Mouse (Mus musculus) cerebellum, postnatal 10 days (tissue): ENCODE measurements around the gene Ehf.

Experiments used
- DNase-seq, 2 experiments: peaks; one replicate each; pipeline ENCODE4 v3.0.0; 2021; ENCODE audit warnings: mixed read lengths in 2 of 2

Gene Ehf

DNA sequence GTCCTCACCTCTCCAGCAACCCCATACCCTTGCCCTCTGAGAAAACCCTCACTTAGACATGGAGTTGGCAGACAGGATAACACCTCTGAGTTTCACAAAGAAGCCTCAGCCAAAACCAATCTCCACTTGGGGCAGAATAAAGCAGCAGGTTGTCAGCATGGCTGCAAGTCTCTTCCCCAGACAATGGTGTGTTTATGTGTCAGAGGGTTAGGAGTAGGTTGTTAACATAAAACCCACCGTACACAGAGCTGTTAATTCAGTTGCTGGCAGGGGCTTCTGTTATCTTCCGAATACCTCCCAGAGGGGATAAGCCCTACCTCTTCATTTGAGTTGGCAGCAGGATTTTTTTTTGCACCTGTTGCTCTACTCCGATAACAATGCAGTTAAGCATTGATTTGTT, 9.9 kb downstream of the Ehf start:
- no peak for DNase-seq

DNA sequence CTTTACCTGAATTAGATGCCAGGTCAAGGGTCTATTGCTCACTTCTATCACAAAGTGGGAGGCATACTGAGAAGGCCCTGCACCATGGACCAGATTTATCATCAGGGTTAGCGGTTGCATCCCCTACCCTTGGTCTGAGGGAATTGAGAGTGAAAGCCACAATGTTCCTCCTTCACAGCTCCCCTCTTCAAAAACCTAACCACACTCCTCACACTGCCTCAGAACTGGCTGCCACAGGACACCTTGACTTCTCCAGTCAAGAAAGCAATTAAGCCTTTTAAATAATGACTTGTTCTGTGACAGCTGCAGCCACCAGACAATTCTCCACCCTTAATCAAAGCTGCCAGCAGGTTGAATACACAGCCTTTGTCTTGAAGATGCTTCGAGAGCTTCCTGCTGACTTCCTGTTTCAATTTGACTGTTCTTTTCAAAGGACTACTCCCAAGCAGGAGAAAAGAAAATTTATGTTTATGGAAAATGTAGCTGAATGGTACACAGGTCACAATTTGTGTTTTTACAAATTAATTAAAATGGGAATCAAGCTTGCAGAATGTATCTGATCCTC, 12.3 kb downstream of the Ehf start:
- no peak for DNase-seq

DNA sequence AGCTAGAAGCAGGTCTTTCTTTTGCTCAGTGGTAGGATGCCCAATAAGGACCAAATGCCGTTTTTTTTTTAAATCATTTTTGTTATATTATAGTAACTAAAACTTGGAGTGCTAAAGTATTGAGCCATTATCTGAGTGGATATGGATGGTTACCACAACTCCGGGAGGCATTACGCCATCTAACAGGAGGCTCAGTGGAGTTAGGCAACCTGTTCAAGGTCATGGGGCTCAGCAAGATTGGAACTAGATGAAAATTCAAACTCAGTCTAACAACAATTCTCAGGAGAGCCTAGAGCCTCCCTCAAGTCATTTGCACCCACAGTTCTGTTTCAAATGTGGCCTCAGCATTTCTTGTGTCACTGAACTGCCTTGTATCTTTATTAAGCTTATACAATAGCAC, 12.9 kb downstream of the Ehf start:
- DNase-seq, result no peak

GRCm38 (mm10) chr2:103289407-103289950, 13.6 kb downstream of the Ehf start:
- no peak for DNase-seq

DNA sequence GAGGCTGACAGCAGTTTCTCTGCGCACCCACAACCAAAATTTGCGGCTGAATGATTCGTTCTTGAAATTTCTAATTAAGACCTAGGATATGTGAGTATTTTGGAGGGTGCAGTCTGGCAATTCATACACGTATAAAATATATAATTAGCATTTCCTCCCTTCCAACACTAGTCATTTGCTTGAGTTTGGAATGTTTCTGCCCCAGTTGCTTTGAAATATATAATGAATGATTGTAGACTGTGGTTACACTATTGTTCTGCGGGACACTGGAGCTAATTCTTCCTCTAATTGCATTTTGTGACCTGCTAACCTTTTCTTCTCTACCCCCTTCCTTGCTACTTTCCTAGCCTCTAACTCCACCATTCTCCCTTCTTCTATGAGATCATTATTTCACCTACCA, 15.4 kb downstream of the Ehf start:
- DNase-seq, result no peak

GRCm38 (mm10) chr2:103285561-103285960, 17.5 kb downstream of the Ehf start:
- DNase-seq, result no peak

GRCm38 (mm10) chr2:103283730-103284129, 19.3 kb downstream of the Ehf start:
- DNase-seq, result peak in 1 of 2 experiments; percentile 17

- no peak for DNase-seq
Measured at GRCm38 (mm10) chr2:103282184-103282750, 20.8 kb downstream of the Ehf start.

- no peak for DNase-seq
Measured at GRCm38 (mm10) chr2:103279927-103280326, 23.2 kb downstream of the Ehf start.

- DNase-seq, result no peak
Measured at GRCm38 (mm10) chr2:103278476-103278875, 24.6 kb downstream of the Ehf start.

GRCm38 (mm10) chr2:103277794-103278193, 25.3 kb downstream of the Ehf start:
- DNase-seq, result peak; percentile 55 to 60

GRCm38 (mm10) chr2:103275316-103275960, 27.6 kb downstream of the Ehf start:
- DNase-seq, result no peak

DNA sequence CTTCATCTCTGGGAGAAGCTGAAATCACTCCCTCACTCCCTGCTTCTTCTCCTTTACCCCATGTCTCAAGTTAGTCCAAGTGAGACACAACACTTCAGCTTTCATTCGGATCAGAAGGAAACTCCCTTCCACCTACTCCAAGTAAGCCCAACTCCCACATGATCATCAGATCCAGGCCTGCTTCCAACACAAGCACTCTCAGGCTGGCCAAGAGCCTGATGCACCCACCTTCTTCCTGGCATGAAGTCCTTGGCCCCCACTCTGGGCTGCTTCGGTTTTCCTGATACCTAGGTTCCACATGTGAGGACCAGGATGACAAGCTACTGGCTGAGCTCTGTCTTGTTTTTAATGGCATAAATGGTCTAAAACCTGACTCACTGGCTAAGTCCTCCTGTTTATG, 28.3 kb downstream of the Ehf start:
- DNase-seq, result no peak

DNA sequence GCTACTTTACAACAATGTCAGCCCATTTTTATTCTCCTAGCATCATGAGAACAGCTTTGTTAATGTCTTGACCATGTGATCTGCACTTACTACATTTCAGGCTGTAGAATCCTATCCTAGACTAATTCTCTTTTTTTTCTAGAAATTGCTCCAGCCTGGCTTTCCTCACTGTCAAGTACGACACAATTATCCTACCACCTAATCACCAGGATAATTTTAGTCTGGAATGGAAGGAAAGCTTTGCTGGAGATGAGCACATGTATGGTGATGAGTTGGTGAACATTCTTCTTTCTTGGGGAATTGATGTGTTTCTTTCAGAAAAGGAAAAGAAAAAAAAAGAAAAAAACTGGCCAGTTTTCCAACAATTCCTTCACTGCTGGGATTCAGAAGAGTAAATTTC, 28.8 kb downstream of the Ehf start:
- no peak for DNase-seq

DNA sequence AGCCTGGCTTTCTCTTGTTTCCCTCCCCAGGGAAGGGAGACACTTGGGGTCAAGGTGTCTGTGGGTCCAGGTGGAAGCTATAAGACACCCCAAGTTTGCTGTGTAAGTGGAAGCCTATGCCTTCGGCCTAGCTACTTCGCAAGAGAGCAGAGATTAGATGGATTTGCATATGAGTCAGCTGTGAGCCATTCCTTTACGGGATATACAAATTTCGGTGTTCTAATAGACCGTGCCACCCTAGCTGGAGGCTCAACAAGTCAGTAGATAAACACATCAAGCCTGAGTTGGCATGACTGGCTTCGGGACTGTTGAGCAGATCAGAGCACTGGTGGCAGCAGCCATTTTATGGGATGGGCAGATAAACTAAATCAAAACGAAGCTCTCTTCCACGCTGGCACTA, 31.6 kb downstream of the Ehf start:
- no peak for DNase-seq

- peak; percentile 11 to 17 for DNase-seq
Measured at GRCm38 (mm10) chr2:103270556-103271160, 32.4 kb downstream of the Ehf start.

- DNase-seq, result no peak
Measured at GRCm38 (mm10) chr2:103239086-103239485, 64.0 kb downstream of the Ehf start.

DNA sequence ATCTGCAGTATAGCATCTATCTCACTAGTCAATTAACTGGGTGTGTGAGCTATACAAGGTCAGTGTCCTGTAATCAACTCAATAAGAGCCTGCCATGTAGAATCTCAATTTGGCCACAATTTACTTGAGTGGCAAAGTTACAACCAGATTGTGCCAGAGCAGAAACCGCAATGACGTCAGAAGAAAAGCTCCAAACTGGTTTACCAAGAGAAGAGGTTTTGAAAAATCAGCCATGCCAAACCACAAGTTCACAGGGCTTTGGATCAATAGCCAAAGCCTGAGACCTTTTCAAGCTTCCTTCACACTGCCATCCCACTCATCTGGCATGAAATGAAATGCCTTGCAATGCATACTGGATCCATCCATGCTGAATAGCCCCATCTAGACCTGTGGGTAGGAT, 76.3 kb downstream of the Ehf start:
- no peak for DNase-seq

DNA sequence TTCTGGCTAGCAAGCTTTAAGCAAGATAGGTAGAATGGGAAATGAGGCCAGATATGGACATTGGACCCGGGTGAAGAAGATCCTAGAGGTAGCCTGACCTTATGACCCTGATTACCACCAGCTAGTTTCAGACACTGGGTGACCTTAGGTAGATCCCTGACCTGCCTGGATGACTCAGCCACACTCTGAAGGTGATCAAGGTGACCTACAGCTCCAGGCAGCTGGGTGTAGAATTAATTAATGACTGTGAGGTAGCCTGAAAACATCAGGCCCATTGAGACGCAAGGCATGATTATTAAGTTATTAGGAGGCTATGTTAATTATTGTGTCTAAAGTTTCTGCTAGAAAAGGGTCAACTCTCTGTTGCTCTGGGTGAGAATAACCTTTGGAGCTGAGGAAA, 82.2 kb downstream of the Ehf start:
- DNase-seq, result no peak

DNA sequence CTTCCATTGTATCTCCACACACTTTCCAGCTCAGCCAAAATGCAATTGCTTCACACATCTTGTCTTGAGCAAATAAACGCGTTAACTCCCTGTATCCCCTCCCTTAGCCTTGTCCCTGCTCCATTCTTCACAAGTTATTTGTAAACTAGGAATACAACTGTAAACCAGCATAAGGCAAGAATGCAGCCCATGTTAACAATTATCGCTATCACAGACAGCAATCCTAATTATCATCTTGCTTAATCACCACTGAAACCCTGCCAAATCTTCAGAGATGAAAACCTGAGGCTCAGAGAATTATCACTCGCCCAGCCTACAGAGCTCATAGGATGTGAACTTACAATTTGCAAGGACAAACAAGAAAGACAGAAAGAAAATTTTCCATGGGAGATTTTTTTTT, 84.8 kb downstream of the Ehf start:
- no peak for DNase-seq

- peak; percentile 46 to 58 for DNase-seq
Measured at GRCm38 (mm10) chr2:103215801-103216200, 87.3 kb downstream of the Ehf start.

DNA sequence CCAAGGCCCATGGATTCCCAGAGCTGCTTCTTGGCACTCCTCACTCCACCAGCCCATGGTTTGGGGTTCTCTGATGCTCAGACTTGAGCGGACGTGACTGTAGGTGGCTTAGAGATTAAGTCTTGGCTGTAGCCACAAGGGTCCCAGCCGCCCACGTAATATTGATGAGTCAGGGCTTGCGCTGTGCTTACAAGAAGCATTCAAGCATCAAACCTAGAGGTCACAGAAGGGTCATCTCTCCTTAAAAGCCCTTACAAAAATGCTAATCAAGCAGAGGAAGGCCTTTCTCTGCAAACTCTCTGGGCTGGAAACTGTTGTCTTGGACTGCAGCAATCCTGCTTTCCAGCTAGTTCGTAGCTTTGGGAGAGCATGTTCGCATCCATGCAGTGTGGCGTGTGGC, 88.2 kb downstream of the Ehf start:
- DNase-seq, result no peak

DNA sequence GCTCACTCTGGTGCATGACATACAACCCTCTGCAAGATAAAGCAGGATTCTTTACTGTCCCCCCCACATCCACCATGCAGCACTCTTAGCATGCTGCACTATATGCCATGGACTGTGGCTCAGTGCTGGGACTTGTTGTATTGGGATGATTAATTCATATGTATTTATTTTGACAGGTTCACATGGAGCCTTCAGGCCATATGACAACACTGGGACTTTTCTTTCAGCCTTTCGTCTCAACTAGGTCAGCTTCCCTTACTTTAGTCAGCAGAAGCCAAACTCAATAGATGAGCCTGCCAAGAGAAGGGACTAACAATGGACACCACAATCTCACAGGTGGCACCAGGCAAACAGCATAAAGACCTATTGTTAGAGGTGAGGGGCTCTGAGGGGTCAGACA, 89.5 kb downstream of the Ehf start:
- DNase-seq, result no peak
